Mouse (Mus musculus) CH12.LX (cell line): ENCODE measurements around the gene Chd2. TPM values are rescaled to one million over a fixed set of nuclear protein-coding genes. Genes with fewer than 3 reads are reported as not detected.

Source experiments
- DNase-seq: peaks from one replicate; pipeline ENCODE4 v3.0.0-alpha.2; 2013; ENCODE audit errors: extremely low read depth
- H3K27ac ChIP-seq: 2 replicates; pipeline ENCODE4 v1.5.1; 2012; ENCODE audit warnings: low read depth, mild to moderate bottlenecking, control low read depth, moderate library complexity; ENCODE audit not compliant: insufficient read depth
- H3K27me3 ChIP-seq: replicated peaks from 2 replicates; pipeline ENCODE3; 2012; ENCODE audit warnings: inconsistent platforms
- H3K36me3 ChIP-seq, 2 experiments: replicated peaks in 1 of 2; 2 replicates each; pipeline versions ENCODE3 to v1.6.1; 2012; ENCODE audit warnings: inconsistent platforms in 1 of 2, low read length in 1 of 2, mild to moderate bottlenecking in 1 of 2, mixed read lengths in 1 of 2, moderate library complexity in 1 of 2; ENCODE audit not compliant: control insufficient read depth in 1 of 2, insufficient read depth in 1 of 2
- H3K4me1 ChIP-seq, 2 experiments: 2 replicates each; pipeline ENCODE4 v1.6.1; 2012; ENCODE audit warnings: inconsistent platforms in 1 of 2, moderate library complexity in 1 of 2; ENCODE audit not compliant: insufficient read depth in 2 of 2, control insufficient read depth in 1 of 2
- H3K4me2 ChIP-seq: 2 replicates; pipeline ENCODE4 v1.6.1; 2012; ENCODE audit warnings: low read depth, mild to moderate bottlenecking, control low read depth; ENCODE audit not compliant: poor library complexity, insufficient read depth, severe bottlenecking
- H3K4me3 ChIP-seq, 3 experiments: fragments of 150-350 bp in 1 of 3; sonication (generic) in 1 of 3; replicated peaks in 1 of 3; 2 replicates each; pipeline versions ENCODE3 to v1.5.1; 2011 to 2012; ENCODE audit warnings: low read depth in 2 of 3, low read length in 2 of 3, mild to moderate bottlenecking in 2 of 3, moderate library complexity in 2 of 3, control low read depth in 1 of 3, improper control_type of control experiment in 1 of 3, inconsistent platforms in 1 of 3, mixed read lengths in 1 of 3; ENCODE audit not compliant: poor library complexity in 1 of 3
- H3K79me2 ChIP-seq: replicated peaks from 2 replicates; pipeline ENCODE4 v1.6.1; 2012; ENCODE audit warnings: mild to moderate bottlenecking, moderate library complexity; ENCODE audit not compliant: control insufficient read depth, poor library complexity, insufficient read depth, severe bottlenecking; ENCODE audit errors: extremely low read depth
- H3K9ac ChIP-seq: 2 replicates; pipeline ENCODE4 v1.6.1; 2012; ENCODE audit warnings: low read depth, mild to moderate bottlenecking, control low read depth, moderate library complexity; ENCODE audit not compliant: insufficient read depth
- H3K9me3 ChIP-seq: replicated peaks from 2 replicates; pipeline ENCODE3; 2012; ENCODE audit warnings: low read length, inconsistent platforms, mixed read lengths
- BHLHE40 ChIP-seq: IDR thresholded peaks from 2 replicates; pipeline ENCODE4 v1.6.1; 2011; ENCODE audit warnings: mild to moderate bottlenecking, low read depth, low read length, improper control_type of control experiment
- CHD1 ChIP-seq: IDR thresholded peaks from 2 replicates; pipeline ENCODE4 v1.6.1; 2012; ENCODE audit warnings: low read depth, low read length, improper control_type of control experiment, inconsistent platforms
- CHD2 ChIP-seq: IDR thresholded peaks from 2 replicates; pipeline ENCODE4 v1.6.1; 2011; ENCODE audit warnings: low read length, improper control_type of control experiment
- CTCF ChIP-seq, 2 experiments: IDR thresholded peaks in 1 of 2; conservative IDR thresholded peaks in 1 of 2; 2 replicates each; pipeline ENCODE4 v1.5.1; 2011 to 2012; ENCODE audit warnings: low read depth in 2 of 2, low read length in 2 of 2, improper control_type of control experiment in 1 of 2, inconsistent platforms in 1 of 2, mild to moderate bottlenecking in 1 of 2, moderate library complexity in 1 of 2
- EP300 ChIP-seq: IDR thresholded peaks from 2 replicates; pipeline ENCODE4 v1.6.1; 2011; ENCODE audit warnings: low read length, improper control_type of control experiment
- ETS1 ChIP-seq: conservative IDR thresholded peaks from 2 replicates; pipeline ENCODE4 v1.6.1; 2012; ENCODE audit warnings: low read depth, mild to moderate bottlenecking, inconsistent platforms, low read length, improper control_type of control experiment, moderate library complexity
- GABPA ChIP-seq: IDR thresholded peaks from 2 replicates; pipeline ENCODE4 v1.6.1; 2012; ENCODE audit warnings: low read depth, low read length, improper control_type of control experiment, inconsistent platforms; ENCODE audit not compliant: insufficient replicate concordance
- HCFC1 ChIP-seq: IDR thresholded peaks from 2 replicates; pipeline ENCODE4 v1.6.1; 2012; ENCODE audit warnings: low read depth, mild to moderate bottlenecking, inconsistent platforms, low read length, improper control_type of control experiment
- IRF4 ChIP-seq: IDR thresholded peaks from 2 replicates; pipeline ENCODE4 v1.6.1; 2014; ENCODE audit warnings: low read depth, mild to moderate bottlenecking, inconsistent platforms, low read length, improper control_type of control experiment
- JUN ChIP-seq: IDR thresholded peaks from 2 replicates; pipeline ENCODE4 v1.6.1; 2011; ENCODE audit warnings: low read depth, mild to moderate bottlenecking, low read length, improper control_type of control experiment, moderate library complexity; ENCODE audit not compliant: insufficient read depth
- JUND ChIP-seq: conservative IDR thresholded peaks from 2 replicates; pipeline ENCODE4 v1.6.1; 2011; ENCODE audit warnings: low read depth, low read length, improper control_type of control experiment
- KAT2A ChIP-seq: IDR thresholded peaks from 2 replicates; pipeline ENCODE4 v1.6.1; 2012; ENCODE audit warnings: low read length, improper control_type of control experiment, inconsistent platforms; ENCODE audit not compliant: insufficient replicate concordance
- MAX ChIP-seq: IDR thresholded peaks from 2 replicates; pipeline ENCODE4 v1.6.1; 2011; ENCODE audit warnings: low read length, improper control_type of control experiment
- MAZ ChIP-seq: IDR thresholded peaks from 2 replicates; pipeline ENCODE4 v1.6.1; 2012; ENCODE audit warnings: low read depth, mild to moderate bottlenecking, inconsistent platforms, low read length, improper control_type of control experiment, moderate library complexity
- MEF2A ChIP-seq: IDR thresholded peaks from 2 replicates; pipeline ENCODE4 v1.6.1; 2014; ENCODE audit warnings: low read depth, mild to moderate bottlenecking, inconsistent platforms, low read length, improper control_type of control experiment, borderline replicate concordance
- MXI1 ChIP-seq: IDR thresholded peaks from 2 replicates; pipeline ENCODE4 v1.6.1; 2011; ENCODE audit warnings: mild to moderate bottlenecking, low read depth, low read length, improper control_type of control experiment
- MYC ChIP-seq: IDR thresholded peaks from 2 replicates; pipeline ENCODE4 v1.6.1; 2011; ENCODE audit warnings: low read depth, mild to moderate bottlenecking, improper control_type of control experiment, low read length
- NELFE ChIP-seq: IDR thresholded peaks from 2 replicates; pipeline ENCODE4 v1.6.1; 2011; ENCODE audit warnings: low read depth, low read length, improper control_type of control experiment
- NRF1 ChIP-seq: IDR thresholded peaks from 2 replicates; pipeline ENCODE4 v1.6.1; 2014; ENCODE audit warnings: low read depth, mild to moderate bottlenecking, inconsistent platforms, low read length, improper control_type of control experiment, moderate library complexity
- PAX5 ChIP-seq: IDR thresholded peaks from 2 replicates; pipeline ENCODE4 v1.6.1; 2012; ENCODE audit warnings: low read length, inconsistent platforms, mixed read lengths
- POLR2A ChIP-seq: IDR thresholded peaks from 2 replicates; pipeline ENCODE4 v1.6.1; 2011; ENCODE audit warnings: low read depth, mild to moderate bottlenecking, improper control_type of control experiment, low read length
- POLR2AphosphoS2 ChIP-seq: IDR thresholded peaks from 2 replicates; pipeline ENCODE4 v1.6.1; 2011; ENCODE audit warnings: low read depth, low read length, improper control_type of control experiment
- RCOR1 ChIP-seq: conservative IDR thresholded peaks from 2 replicates; pipeline ENCODE4 v1.6.1; 2012; ENCODE audit warnings: low read depth, mild to moderate bottlenecking, inconsistent platforms, low read length, improper control_type of control experiment
- SIN3A ChIP-seq: IDR thresholded peaks from 2 replicates; pipeline ENCODE4 v1.6.1; 2012; ENCODE audit warnings: low read length, improper control_type of control experiment, inconsistent platforms
- SMC3 ChIP-seq: IDR thresholded peaks from 2 replicates; pipeline ENCODE4 v1.6.1; 2011; ENCODE audit warnings: low read depth, low read length, improper control_type of control experiment
- TBP ChIP-seq: conservative IDR thresholded peaks from 2 replicates; pipeline ENCODE4 v1.6.1; 2011; ENCODE audit warnings: low read depth, low read length, improper control_type of control experiment
- TCF12 ChIP-seq: IDR thresholded peaks from 2 replicates; pipeline ENCODE4 v1.6.1; 2014; ENCODE audit warnings: low read depth, mild to moderate bottlenecking, inconsistent platforms, low read length, improper control_type of control experiment
- UBTF ChIP-seq: IDR thresholded peaks from 2 replicates; pipeline ENCODE4 v1.6.1; 2012; ENCODE audit warnings: low read depth, mild to moderate bottlenecking, inconsistent platforms, low read length, improper control_type of control experiment, moderate library complexity
- USF2 ChIP-seq: conservative IDR thresholded peaks from 2 replicates; pipeline ENCODE4 v1.6.1; 2011; ENCODE audit warnings: low read depth, low read length, improper control_type of control experiment
- ZC3H11A ChIP-seq: IDR thresholded peaks from 2 replicates; pipeline ENCODE4 v1.6.1; 2012; ENCODE audit warnings: low read depth, mild to moderate bottlenecking, inconsistent platforms, low read length, improper control_type of control experiment
- ZMIZ1 ChIP-seq: IDR thresholded peaks from 2 replicates; pipeline ENCODE4 v1.6.1; 2012; ENCODE audit warnings: low read depth, mild to moderate bottlenecking, inconsistent platforms, low read length, improper control_type of control experiment
- ZNF384 ChIP-seq: IDR thresholded peaks from 2 replicates; pipeline ENCODE4 v1.6.1; 2012; ENCODE audit warnings: low read depth, low read length, improper control_type of control experiment, inconsistent platforms
- dilution Hi-C: fragments of 300-500 bp; cut with MboI; formaldehyde crosslinking; loops from 2 replicates; pipeline ENCODE4 v1.14.3; 2020; ENCODE audit warnings: low sequenced_read_pairs; ENCODE audit not compliant: extremely low pct_unique_long_range_greater_than_20kb, extremely low pct_ligation_motif_present
- in situ Hi-C: fragments of 300-500 bp; cut with MboI; formaldehyde crosslinking; loops from 3 replicates; pipeline ENCODE4 v1.14.3; 2019; ENCODE audit warnings: low sequenced_read_pairs, low pct_ligation_motif_present, low pct_unique_long_range_greater_than_20kb, mixed read lengths
- polyA plus RNA-seq: library from polyadenylated mRNA; unstranded; fragments of >175 nt; gene quantifications from 2 replicates; pipeline ENCODE4 v1.2.1, GENCODE M21; 2012; ENCODE audit warnings: low read depth; ENCODE audit not compliant: insufficient read length
- total RNA-seq, 2 experiments: library from RNA; depleted of rRNA; stranded (reverse); fragments of 300-350 nt in 1 of 2; fragments of >200 nt in 1 of 2; gene quantifications; 2 replicates each; pipeline ENCODE4 v1.2.3; 2012 to 2014

The Chd2 gene
- total RNA-seq (2012; rRNA removed) (21.4 and 30.9 TPM in 2 replicates), total RNA-seq (2014; rRNA removed) (18.2 and 23.2 TPM in 2 replicates), polyA plus RNA-seq (39.3 and 42.8 TPM in 2 replicates)

GRCm38 (mm10) chr7:73541412-73542130, at the start of gene Chd2:
Gene Chd2 (minus strand): TSS chr7:73541830.
- Histone ChIP-seq H3K4me2 (peak within 1 kb of the TSS; percentile 86; the same call in 1 of the 2 replicates), H3K9ac (peak within 1 kb of the TSS; percentile 97), H3K36me3 (peaks cover 8 to 30% of the 10 kb centered on the region in 2 experiments), H3K4me1 (peaks cover 4 to 9% of the 10 kb centered on the region in 2 experiments), H3K27me3 (no peaks in the 10 kb centered on the region), H3K27ac (peak within 1 kb of the TSS; percentile 96), H3K79me2 (peaks cover 46% of the 10 kb centered on the region), H3K4me3 (peak within 1 kb of the TSS; percentile 58 to 78 (median 67)), H3K9me3 (no peaks in the 10 kb centered on the region)
- peak; percentile 87 for DNase-seq
- TF ChIP-seq MAX (0 out of 2 replicates have a peak, but pooled peaks have one; percentile 47), EP300 (no peak), IRF4 (peak; percentile 36; the same call in 1 of the 2 replicates), TCF12 (peak; percentile 77), ZMIZ1 (peak; percentile 96), SMC3 (peak; percentile 24), RCOR1 (0 out of 2 replicates have a peak, but pooled peaks have one; percentile 60), NRF1 (peak; percentile 51; the same call in 1 of the 2 replicates), MXI1 (peak; percentile 30; the same call in 1 of the 2 replicates), ETS1 (no peak), MYC (peak; percentile 52; the same call in 1 of the 2 replicates), CHD1 (peak; percentile 97), USF2 (no peak), POLR2A (peak; percentile 90), TBP (peak; percentile 84), CTCF (conservative IDR thresholded peaks at IDR 0.05 in 1 of 2, IDR thresholded peaks at IDR 0.05 in 1 of 2; ENCODE audit: low read depth in 2 of 2, low read length in 2 of 2) (no peak), SIN3A (peak; percentile 63; the same call in 1 of the 2 replicates), ZC3H11A (no peak), MEF2A (peak; percentile 32; the same call in 1 of the 2 replicates), HCFC1 (peak; percentile 56; the same call in 1 of the 2 replicates), POLR2AphosphoS2 (peak; percentile 97), JUN (no peak), KAT2A (0 out of 2 replicates have a peak, but pooled peaks have one; percentile 25), BHLHE40 (0 out of 2 replicates have a peak, but pooled peaks have one; percentile 32), NELFE (peak; percentile 85), JUND (no peak), ZNF384 (peak; percentile 93), CHD2 (peak; percentile 53; the same call in 1 of the 2 replicates), PAX5 (no peak), UBTF (0 out of 2 replicates have a peak, but pooled peaks have one; percentile 70), GABPA (no peak), MAZ (peak; percentile 65; the same call in 1 of the 2 replicates)
- in situ Hi-C loops = no loop called here
- dilution Hi-C loops = no loop called here
